Mouse (Mus musculus): ENCODE measurements around the gene Bap1. TPM values are rescaled to one million over a fixed set of nuclear protein-coding genes. Genes with fewer than 3 reads are reported as not detected.
A peak's percentile ranks its signal among the peaks of the same experiment; 100 is the strongest.

The Bap1 gene
- polyA plus RNA-seq, 1 experiment from 2014 or later: 114 TPM

DNA sequence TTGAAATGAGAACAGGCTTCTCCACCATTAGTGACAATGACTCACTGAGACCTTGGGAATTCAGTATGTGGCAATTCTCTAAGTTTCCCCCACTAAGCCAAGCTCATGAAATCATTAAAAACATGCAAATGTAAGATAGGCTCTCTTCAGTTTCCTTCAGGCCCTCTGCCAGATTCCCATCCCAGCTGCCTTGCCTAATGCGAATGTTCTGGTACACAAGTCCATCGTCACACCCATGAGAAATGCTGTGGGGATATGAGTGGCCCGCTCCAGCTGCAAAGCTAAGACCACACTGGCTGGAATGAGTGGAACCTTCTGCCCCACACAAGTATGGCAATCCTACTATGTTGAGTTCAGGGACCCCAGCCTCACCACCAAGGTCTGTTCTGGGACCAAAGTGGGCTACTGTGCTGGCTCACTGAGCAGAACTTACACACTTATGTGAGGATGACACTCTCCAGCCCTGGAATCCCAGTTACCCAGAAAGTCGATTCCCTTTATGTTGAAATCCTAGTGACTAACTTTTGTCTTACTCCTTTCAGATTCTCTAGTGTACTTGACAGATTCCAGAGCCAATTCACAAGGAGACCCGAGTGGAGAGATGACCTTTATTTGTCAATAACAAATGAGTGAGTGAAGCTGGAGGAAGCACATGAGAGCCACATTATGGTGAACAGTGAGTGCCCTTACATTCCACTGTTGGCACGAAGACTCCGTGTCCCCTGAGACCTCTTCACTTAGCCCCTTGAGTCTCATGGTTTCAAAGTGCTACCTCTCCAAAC, 14.0 kb upstream of the Bap1 start:
- Histone ChIP-seq H3K36me3 (peaks cover 17% of the 10 kb centered on the region; the same call in 1 of the 2 replicates), H3K27ac (no peak overlapping the region), H3K9ac (no peak overlapping the region), H3K9me3 (no peaks in the 10 kb centered on the region), H3K4me3 (no peak overlapping the region), H3K4me2 (no peak overlapping the region), H3K4me1 (replicated peaks) (0 out of 2 replicates have a peak, but pooled peaks cover 4% of the 10 kb centered on the region), H3K27me3 (no peaks in the 10 kb centered on the region)
- ATAC-seq (ENCODE audit: low FRiP score): no peak
- WGBS: 87% methylated on average over 7 of the region's 7 CpGs

GRCm38 (mm10) chr14:31240528-31240927, 10.7 kb upstream of the Bap1 start:
- Histone ChIP-seq H3K9me3 (no peaks in the 10 kb centered on the region), H3K4me1 (replicated peaks) (no peaks in the 10 kb centered on the region), H3K9ac (no peak overlapping the region), H3K4me2 (no peak overlapping the region), H3K27ac (no peak overlapping the region), H3K27me3 (no peaks in the 10 kb centered on the region), H3K36me3 (peaks cover 17% of the 10 kb centered on the region; the same call in 1 of the 2 replicates), H3K4me3 (no peak overlapping the region)
- no peak for ATAC-seq (ENCODE audit: low FRiP score)
- 79% methylated on average over 3 of the region's 3 CpGs for WGBS

- 82% methylated on average over 1 of the region's 1 CpGs for WGBS
- no peak overlapping the region for H3K4me3 ChIP-seq
- H3K9ac ChIP-seq: no peak overlapping the region
- no peak overlapping the region for H3K4me2 ChIP-seq
- 0 out of 2 replicates have a peak, but pooled peaks cover under 1% of the 10 kb centered on the region for H3K36me3 ChIP-seq
- no peaks in the 10 kb centered on the region; the same call in 1 of the 2 replicates for H3K4me1 ChIP-seq (replicated peaks)
- no peak for ATAC-seq (ENCODE audit: low FRiP score)
- H3K9me3 ChIP-seq: no peaks in the 10 kb centered on the region
- H3K27ac ChIP-seq: no peak overlapping the region
- H3K27me3 ChIP-seq: no peaks in the 10 kb centered on the region
Observed at GRCm38 (mm10) chr14:31244777-31245176, 6.5 kb upstream of the Bap1 start.

DNA sequence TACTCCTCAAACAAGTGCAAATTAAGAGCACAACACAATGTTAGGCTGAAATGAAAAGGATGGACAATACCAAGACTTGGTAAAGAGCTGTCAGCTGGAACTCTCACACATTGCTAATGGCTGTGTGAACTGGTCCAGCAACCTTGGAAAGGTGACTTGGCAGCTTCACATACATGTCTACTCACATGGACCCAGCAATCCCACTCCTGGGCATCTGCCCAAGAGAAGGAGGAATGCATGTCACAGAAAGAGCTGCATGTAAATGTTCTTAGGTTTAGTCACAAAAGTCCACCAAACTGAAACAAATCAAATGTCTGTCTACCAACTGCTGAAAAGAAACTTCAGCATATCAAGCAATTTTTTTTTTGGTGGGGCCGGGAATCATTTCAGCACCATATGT, 5.3 kb upstream of the Bap1 start:
- 90% methylated on average over 1 of the region's 1 CpGs for WGBS

DNA sequence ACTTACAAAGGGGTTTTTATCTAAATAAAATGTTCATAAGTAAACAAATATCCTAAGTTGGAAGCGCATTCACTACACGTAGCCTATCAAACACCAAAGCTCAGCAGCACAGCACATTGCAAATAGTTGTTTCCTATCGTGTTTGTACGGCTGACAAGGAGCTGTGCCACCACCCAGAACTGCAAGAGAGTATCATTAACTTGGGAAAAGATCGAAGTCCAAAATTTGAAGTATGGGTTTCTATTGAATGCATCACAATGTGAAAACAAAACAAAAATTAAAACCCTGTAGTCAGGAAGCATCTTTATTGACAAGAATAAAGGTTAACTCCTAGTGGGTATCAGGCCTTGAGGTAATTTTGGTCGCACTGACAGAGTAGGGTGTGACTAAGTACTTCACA, 2.9 kb upstream of the Bap1 start:
- Histone ChIP-seq H3K4me1 (replicated peaks) (peaks cover 21% of the 10 kb centered on the region), H3K9me3 (no peaks in the 10 kb centered on the region), H3K9ac (no peak overlapping the region), H3K27me3 (no peaks in the 10 kb centered on the region), H3K4me2 (no peak overlapping the region), H3K27ac (no peak overlapping the region), H3K4me3 (no peak overlapping the region), H3K36me3 (peaks cover 9% of the 10 kb centered on the region)
- no peak for ATAC-seq (ENCODE audit: low FRiP score)
- WGBS: 93% methylated on average over 6 of the region's 6 CpGs

More for the DNA sequence above, 5.3 kb upstream of the Bap1 start:
- no peaks in the 10 kb centered on the region for H3K9me3 ChIP-seq
- H3K36me3 ChIP-seq: no peaks in the 10 kb centered on the region
- ATAC-seq (ENCODE audit: low FRiP score): no peak
- H3K4me1 ChIP-seq (replicated peaks): peaks cover 9% of the 10 kb centered on the region
- no peaks in the 10 kb centered on the region for H3K27me3 ChIP-seq
- H3K9ac ChIP-seq: no peak overlapping the region
- no peak overlapping the region for H3K27ac ChIP-seq
- H3K4me3 ChIP-seq: no peak overlapping the region
- no peak overlapping the region for H3K4me2 ChIP-seq

GRCm38 (mm10) chr14:31250222-31251083, 797 bp upstream of the Bap1 start:
- Histone ChIP-seq H3K4me1 (replicated peaks) (peaks cover 24% of the 10 kb centered on the region), H3K9ac (peak overlapping the region; percentile 100), H3K27me3 (no peaks in the 10 kb centered on the region), H3K9me3 (no peaks in the 10 kb centered on the region), H3K4me3 (peak overlapping the region; percentile 99), H3K27ac (peak overlapping the region; percentile 96), H3K36me3 (peaks cover 29% of the 10 kb centered on the region), H3K4me2 (peak overlapping the region; percentile 57)
- ATAC-seq (ENCODE audit: low FRiP score): peak; percentile 87; the same call in 1 of the 2 replicates
- 22% methylated on average over 38 of the region's 38 CpGs for WGBS

DNA sequence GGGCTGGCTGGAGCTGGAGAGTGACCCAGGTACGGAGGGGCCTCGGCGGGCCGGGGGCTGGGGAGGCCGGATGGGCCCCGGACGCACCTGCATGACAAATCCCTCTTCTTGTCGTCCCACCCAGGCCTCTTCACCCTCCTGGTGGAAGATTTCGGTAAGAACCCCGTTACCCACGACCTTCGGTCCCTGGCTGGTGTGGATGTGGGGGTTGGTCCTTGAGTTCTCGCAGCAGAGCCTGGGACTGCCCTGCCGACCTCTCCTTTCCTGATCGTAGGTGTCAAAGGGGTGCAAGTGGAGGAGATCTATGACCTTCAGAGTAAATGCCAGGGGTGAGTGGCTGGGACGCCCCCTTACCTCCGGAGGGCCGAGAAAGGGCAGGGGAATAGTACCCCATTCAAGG, 376 bp downstream of the Bap1 start:
- Histone ChIP-seq H3K4me2 (peak overlapping the region; percentile 72), H3K9me3 (no peaks in the 10 kb centered on the region)

DNA sequence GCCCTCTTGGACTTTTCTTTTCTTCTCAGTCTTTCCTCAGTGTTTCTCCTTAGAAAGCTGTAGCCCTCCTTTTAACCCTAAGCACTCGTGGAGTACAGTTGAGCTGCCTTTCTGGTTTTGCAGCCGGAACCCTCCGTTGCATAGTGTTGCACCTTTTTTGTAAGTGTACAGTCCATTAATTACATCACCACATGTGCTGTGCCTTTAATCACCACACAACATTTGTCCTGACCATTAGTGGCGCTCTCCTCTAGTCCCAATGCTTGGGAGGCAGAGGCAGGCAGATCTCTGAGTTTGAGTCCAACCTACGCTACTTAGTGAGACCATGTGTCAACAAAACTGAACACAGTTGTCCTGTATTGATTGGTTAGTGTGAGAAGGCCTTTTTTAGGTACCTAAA, 841 bp downstream of the Bap1 start:
- H3K4me2 ChIP-seq: peak overlapping the region; percentile 72
- ATAC-seq (ENCODE audit: low FRiP score): 0 out of 2 replicates have a peak, but pooled peaks have one; percentile 2
- H3K4me1 ChIP-seq (replicated peaks): peaks cover 24% of the 10 kb centered on the region
- peaks cover 46% of the 10 kb centered on the region for H3K36me3 ChIP-seq
- H3K9me3 ChIP-seq: no peaks in the 10 kb centered on the region
- H3K4me3 ChIP-seq: peak overlapping the region; percentile 99
- no peak overlapping the region for H3K27ac ChIP-seq
- peak overlapping the region; percentile 100 for H3K9ac ChIP-seq
- 90% methylated on average over 5 of the region's 5 CpGs for WGBS
- H3K27me3 ChIP-seq: no peaks in the 10 kb centered on the region

More for the DNA sequence above, 376 bp downstream of the Bap1 start:
- peak; percentile 72 for ATAC-seq (ENCODE audit: low FRiP score)
- no peaks in the 10 kb centered on the region for H3K27me3 ChIP-seq
- H3K36me3 ChIP-seq: peaks cover 41% of the 10 kb centered on the region
- H3K4me3 ChIP-seq: peak overlapping the region; percentile 99
- 1% methylated on average over 18 of the region's 18 CpGs for WGBS
- H3K9ac ChIP-seq: peak overlapping the region; percentile 100
- H3K4me1 ChIP-seq (replicated peaks): peaks cover 24% of the 10 kb centered on the region
- H3K27ac ChIP-seq: peak overlapping the region; percentile 84

DNA sequence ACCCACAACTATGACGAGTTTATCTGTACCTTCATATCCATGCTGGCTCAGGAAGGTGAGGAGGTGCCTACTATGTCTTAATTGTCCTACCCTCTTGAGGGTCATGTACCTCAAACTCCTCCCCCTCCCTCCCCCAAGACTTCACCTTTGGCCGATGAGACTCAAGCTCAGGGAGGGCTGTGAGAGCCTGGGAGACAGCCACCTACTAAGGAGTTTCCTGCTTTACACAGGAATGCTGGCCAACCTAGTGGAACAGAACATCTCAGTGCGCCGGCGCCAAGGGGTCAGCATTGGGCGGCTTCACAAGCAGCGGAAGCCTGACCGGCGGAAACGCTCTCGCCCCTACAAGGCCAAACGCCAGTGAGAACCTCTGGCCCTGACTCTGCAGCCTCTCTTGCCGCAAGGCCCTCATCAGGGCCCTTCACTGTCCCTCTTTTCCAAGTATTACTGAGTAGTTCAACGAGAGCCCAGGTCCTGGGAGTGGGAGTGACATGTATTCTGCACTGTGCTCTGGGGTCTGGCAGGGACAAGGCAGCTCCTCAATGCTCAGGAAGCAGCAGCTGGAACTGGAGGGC, 7.3 kb downstream of the Bap1 start:
- no peak overlapping the region for H3K27ac ChIP-seq
- WGBS: 95% methylated on average over 14 of the region's 14 CpGs
- no peak overlapping the region for H3K4me2 ChIP-seq
- H3K4me1 ChIP-seq (replicated peaks): 0 out of 2 replicates have a peak, but pooled peaks cover 3% of the 10 kb centered on the region
- peaks cover 98% of the 10 kb centered on the region for H3K36me3 ChIP-seq
- H3K27me3 ChIP-seq: no peaks in the 10 kb centered on the region
- H3K4me3 ChIP-seq: no peak overlapping the region
- H3K9me3 ChIP-seq: no peaks in the 10 kb centered on the region
- no peak for ATAC-seq (ENCODE audit: low FRiP score)
- no peak overlapping the region for H3K9ac ChIP-seq

DNA sequence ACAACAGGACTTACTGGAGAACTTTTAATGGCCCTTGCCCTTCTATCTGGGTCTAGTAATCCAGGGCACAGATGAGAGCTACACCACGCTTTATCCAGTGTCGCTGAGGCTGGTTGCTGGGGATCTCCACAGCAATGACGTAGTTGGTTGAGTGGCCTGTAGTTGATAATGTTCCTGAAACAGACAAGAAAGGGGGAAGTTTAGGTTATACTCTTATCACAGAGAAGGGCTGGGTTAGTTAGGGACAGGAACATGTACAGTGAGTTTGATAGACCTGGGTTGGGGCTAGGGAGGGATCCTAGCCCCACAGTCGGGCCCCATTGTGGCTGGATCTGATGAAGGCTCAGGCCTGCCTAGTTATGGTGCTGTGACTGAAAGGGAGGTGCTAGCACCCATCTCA, 9.1 kb downstream of the Bap1 start:
- ATAC-seq (ENCODE audit: low FRiP score): no peak
- Histone ChIP-seq H3K4me1 (replicated peaks) (no peaks in the 10 kb centered on the region), H3K27ac (no peak overlapping the region), H3K27me3 (no peaks in the 10 kb centered on the region), H3K36me3 (peaks cover 84% of the 10 kb centered on the region), H3K4me2 (no peak overlapping the region), H3K9me3 (no peaks in the 10 kb centered on the region), H3K9ac (no peak overlapping the region), H3K4me3 (no peak overlapping the region)
- WGBS: over 99% methylated on average over 4 of the region's 4 CpGs

- Histone ChIP-seq H3K4me3 (no peak overlapping the region), H3K9me3 (no peaks in the 10 kb centered on the region), H3K27ac (no peak overlapping the region), H3K9ac (no peak overlapping the region), H3K4me2 (no peak overlapping the region), H3K27me3 (no peaks in the 10 kb centered on the region), H3K36me3 (peaks cover 79% of the 10 kb centered on the region), H3K4me1 (replicated peaks) (no peaks in the 10 kb centered on the region)
- 96% methylated on average over 9 of the region's 9 CpGs for WGBS
- no peak for ATAC-seq (ENCODE audit: low FRiP score)
Observed at GRCm38 (mm10) chr14:31260932-31261331, 9.7 kb downstream of the Bap1 start.

DNA sequence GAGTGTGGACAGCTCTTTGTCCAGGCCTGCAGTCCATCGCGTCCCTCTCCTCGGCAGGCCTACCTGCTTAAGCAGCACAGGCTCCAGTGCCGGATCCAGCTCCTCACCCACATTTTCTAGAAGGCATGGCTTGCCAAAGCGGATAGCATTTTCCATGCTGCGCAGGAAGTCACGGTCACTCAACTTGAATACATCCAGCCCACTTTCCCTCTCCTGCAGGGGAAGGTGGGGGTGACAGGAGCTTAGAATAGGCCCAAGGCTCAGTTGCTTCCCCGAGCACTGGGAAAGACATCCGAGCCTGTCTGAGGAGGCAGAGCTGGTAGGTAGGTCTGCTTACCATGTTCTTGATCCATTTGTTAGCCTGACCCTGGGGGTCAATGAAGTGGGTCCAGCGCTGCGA, 16.4 kb downstream of the Bap1 start:
- H3K27me3 ChIP-seq: peaks cover 5% of the 10 kb centered on the region; the same call in 1 of the 2 replicates
- no peak overlapping the region for H3K4me3 ChIP-seq
- 79% methylated on average over 11 of the region's 11 CpGs for whole genome bisulfite sequencing
- H3K4me2 ChIP-seq: no peak overlapping the region
- H3K36me3 ChIP-seq: peaks cover 12% of the 10 kb centered on the region
- H3K27ac ChIP-seq: peak overlapping the region; percentile 81
- no peaks in the 10 kb centered on the region for H3K9me3 ChIP-seq
- no peak overlapping the region for H3K9ac ChIP-seq
- ATAC-seq (ENCODE audit: low FRiP score): no peak
- peaks cover 29% of the 10 kb centered on the region for H3K4me1 ChIP-seq (replicated peaks)

Measured in hindbrain, embryonic 13.5 days (tissue).